Mouse (Mus musculus): ENCODE measurements around the gene Hlf. TPM values are rescaled to one million over a fixed set of nuclear protein-coding genes. Genes with fewer than 3 reads are reported as not detected.
A peak's percentile ranks its signal among the peaks of the same experiment; 100 is the strongest.

Gene Hlf
- polyA plus RNA-seq, 1 experiment from 2014 or later = 0.79 TPM

GRCm38 (mm10) chr11:90363406-90363805 lies 27.3 kb downstream of the Hlf start:
- WGBS = 45% methylated on average over 3 of the region's 3 CpGs

DNA sequence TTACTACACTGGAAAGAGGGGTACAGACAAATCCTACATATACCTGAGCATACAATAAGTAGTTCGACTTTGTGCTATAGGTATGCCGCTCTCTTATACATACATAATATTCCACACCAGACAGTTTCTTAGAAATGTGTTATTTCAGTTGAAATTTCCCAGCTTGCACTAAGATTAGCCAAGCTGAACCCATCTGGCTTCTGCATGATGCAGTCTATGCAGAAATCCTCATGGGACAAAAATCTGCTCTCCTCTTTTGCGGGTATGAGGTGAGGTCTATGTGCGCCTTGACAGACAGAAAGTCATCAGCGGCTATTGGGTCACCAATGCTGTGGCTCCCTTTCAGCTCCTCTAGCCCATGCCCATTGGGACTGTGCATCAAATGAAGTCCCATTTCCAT lies 30.2 kb downstream of the Hlf start:
- peaks cover 32% of the 10 kb centered on the region for H3K4me1 ChIP-seq (ENCODE audit: control insufficient read depth, insufficient read depth, low read length)
- no peak overlapping the region for H3K9ac ChIP-seq (ENCODE audit: low read depth, low read length)
- H3K27me3 ChIP-seq (replicated peaks; ENCODE audit: control insufficient read depth, insufficient read depth, low read length) = no peaks in the 10 kb centered on the region
- H3K9me3 ChIP-seq (ENCODE audit: control insufficient read depth, low read length) = no peaks in the 10 kb centered on the region
- H3K36me3 ChIP-seq (ENCODE audit: control insufficient read depth, insufficient read depth, low read length) = no peaks in the 10 kb centered on the region
- H3K27ac ChIP-seq (ENCODE audit: low read length) = no peak overlapping the region
- H3K4me3 ChIP-seq (ENCODE audit: low read length) = no peak overlapping the region
- no peak for ATAC-seq
- 92% methylated on average over 5 of the region's 5 CpGs for WGBS
- no peak overlapping the region for H3K4me2 ChIP-seq (ENCODE audit: low read depth, low read length)

More at GRCm38 (mm10) chr11:90363406-90363805, 27.3 kb downstream of the Hlf start:
- H3K4me3 ChIP-seq (ENCODE audit: low read length) = no peak overlapping the region
- H3K9me3 ChIP-seq (ENCODE audit: control insufficient read depth, low read length) = no peaks in the 10 kb centered on the region
- no peak overlapping the region for H3K27ac ChIP-seq (ENCODE audit: low read length)
- H3K4me1 ChIP-seq (ENCODE audit: control insufficient read depth, insufficient read depth, low read length) = peaks cover 15% of the 10 kb centered on the region
- H3K27me3 ChIP-seq (replicated peaks; ENCODE audit: control insufficient read depth, insufficient read depth, low read length) = no peaks in the 10 kb centered on the region
- no peaks in the 10 kb centered on the region for H3K36me3 ChIP-seq (ENCODE audit: control insufficient read depth, insufficient read depth, low read length)
- H3K9ac ChIP-seq (ENCODE audit: low read depth, low read length) = no peak overlapping the region
- no peak for ATAC-seq
- H3K4me2 ChIP-seq (ENCODE audit: low read depth, low read length) = no peak overlapping the region

GRCm38 (mm10) chr11:90358063-90358462 lies 32.6 kb downstream of the Hlf start:
- Histone ChIP-seq H3K36me3 (ENCODE audit: control insufficient read depth, insufficient read depth, low read length) (no peaks in the 10 kb centered on the region), H3K27ac (ENCODE audit: low read length) (no peak overlapping the region), H3K4me1 (ENCODE audit: control insufficient read depth, insufficient read depth, low read length) (peaks cover 20% of the 10 kb centered on the region), H3K4me2 (ENCODE audit: low read depth, low read length) (no peak overlapping the region), H3K9me3 (ENCODE audit: control insufficient read depth, low read length) (no peaks in the 10 kb centered on the region), H3K27me3 (replicated peaks; ENCODE audit: control insufficient read depth, insufficient read depth, low read length) (no peaks in the 10 kb centered on the region), H3K4me3 (ENCODE audit: low read length) (no peak overlapping the region), H3K9ac (ENCODE audit: low read depth, low read length) (no peak overlapping the region)
- 32% methylated on average over 8 of the region's 8 CpGs for WGBS
- ATAC-seq = peak; percentile 68

GRCm38 (mm10) chr11:90357371-90357770 lies 33.3 kb downstream of the Hlf start:
- peaks cover 20% of the 10 kb centered on the region for H3K4me1 ChIP-seq (ENCODE audit: control insufficient read depth, insufficient read depth, low read length)
- no peaks in the 10 kb centered on the region for H3K36me3 ChIP-seq (ENCODE audit: control insufficient read depth, insufficient read depth, low read length)
- no peak overlapping the region for H3K27ac ChIP-seq (ENCODE audit: low read length)
- H3K9me3 ChIP-seq (ENCODE audit: control insufficient read depth, low read length) = no peaks in the 10 kb centered on the region
- ATAC-seq = no peak
- H3K4me2 ChIP-seq (ENCODE audit: low read depth, low read length) = no peak overlapping the region
- H3K9ac ChIP-seq (ENCODE audit: low read depth, low read length) = no peak overlapping the region
- 81% methylated on average over 7 of the region's 7 CpGs for WGBS
- H3K4me3 ChIP-seq (ENCODE audit: low read length) = no peak overlapping the region
- no peaks in the 10 kb centered on the region for H3K27me3 ChIP-seq (replicated peaks; ENCODE audit: control insufficient read depth, insufficient read depth, low read length)

GRCm38 (mm10) chr11:90356495-90357304 lies 34.0 kb downstream of the Hlf start:
- Histone ChIP-seq H3K27ac (ENCODE audit: low read length) (no peak overlapping the region), H3K4me2 (ENCODE audit: low read depth, low read length) (no peak overlapping the region), H3K36me3 (ENCODE audit: control insufficient read depth, insufficient read depth, low read length) (no peaks in the 10 kb centered on the region), H3K9me3 (ENCODE audit: control insufficient read depth, low read length) (no peaks in the 10 kb centered on the region), H3K4me3 (ENCODE audit: low read length) (no peak overlapping the region), H3K9ac (ENCODE audit: low read depth, low read length) (no peak overlapping the region), H3K4me1 (ENCODE audit: control insufficient read depth, insufficient read depth, low read length) (peaks cover 20% of the 10 kb centered on the region), H3K27me3 (replicated peaks; ENCODE audit: control insufficient read depth, insufficient read depth, low read length) (no peaks in the 10 kb centered on the region)
- 25% methylated on average over 9 of the region's 9 CpGs for WGBS
- ATAC-seq = no peak

GRCm38 (mm10) chr11:90356036-90356435 lies 34.7 kb downstream of the Hlf start:
- no peak overlapping the region for H3K27ac ChIP-seq (ENCODE audit: low read length)
- ATAC-seq = no peak

DNA sequence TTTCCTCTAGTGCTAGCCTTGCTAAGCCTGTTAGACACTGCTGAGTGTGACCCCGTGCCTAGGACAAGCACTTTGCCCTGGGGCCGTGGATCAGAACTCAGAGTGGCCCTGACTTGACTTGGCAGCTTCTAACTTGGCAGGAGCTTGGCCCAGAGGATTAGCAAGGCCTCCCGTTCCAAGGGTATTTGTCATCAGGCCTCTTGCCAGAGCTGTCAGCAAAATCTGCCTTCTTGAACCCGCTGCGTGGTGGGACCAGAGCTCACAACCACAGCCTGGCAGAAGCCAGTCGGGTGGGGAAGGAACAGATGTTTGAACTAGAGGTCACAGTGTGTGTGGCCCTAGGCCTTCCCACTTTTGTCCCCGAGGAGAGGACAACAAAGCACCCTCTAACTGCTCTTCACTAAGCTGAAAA lies 35.4 kb downstream of the Hlf start:
- Histone ChIP-seq H3K27me3 (replicated peaks; ENCODE audit: control insufficient read depth, insufficient read depth, low read length) (no peaks in the 10 kb centered on the region), H3K9me3 (ENCODE audit: control insufficient read depth, low read length) (no peaks in the 10 kb centered on the region), H3K36me3 (ENCODE audit: control insufficient read depth, insufficient read depth, low read length) (no peaks in the 10 kb centered on the region), H3K27ac (ENCODE audit: low read length) (no peak overlapping the region), H3K9ac (ENCODE audit: low read depth, low read length) (no peak overlapping the region), H3K4me1 (ENCODE audit: control insufficient read depth, insufficient read depth, low read length) (peaks cover 20% of the 10 kb centered on the region), H3K4me3 (ENCODE audit: low read length) (no peak overlapping the region), H3K4me2 (ENCODE audit: low read depth, low read length) (no peak overlapping the region)
- 46% methylated on average over 7 of the region's 7 CpGs for WGBS
- ATAC-seq = no peak

More at GRCm38 (mm10) chr11:90356036-90356435, 34.7 kb downstream of the Hlf start:
- 36% methylated on average over 3 of the region's 3 CpGs for WGBS
- Histone ChIP-seq H3K36me3 (ENCODE audit: control insufficient read depth, insufficient read depth, low read length) (no peaks in the 10 kb centered on the region), H3K27me3 (replicated peaks; ENCODE audit: control insufficient read depth, insufficient read depth, low read length) (no peaks in the 10 kb centered on the region), H3K4me2 (ENCODE audit: low read depth, low read length) (no peak overlapping the region), H3K4me1 (ENCODE audit: control insufficient read depth, insufficient read depth, low read length) (peaks cover 20% of the 10 kb centered on the region), H3K9me3 (ENCODE audit: control insufficient read depth, low read length) (no peaks in the 10 kb centered on the region), H3K4me3 (ENCODE audit: low read length) (no peak overlapping the region), H3K9ac (ENCODE audit: low read depth, low read length) (no peak overlapping the region)

DNA sequence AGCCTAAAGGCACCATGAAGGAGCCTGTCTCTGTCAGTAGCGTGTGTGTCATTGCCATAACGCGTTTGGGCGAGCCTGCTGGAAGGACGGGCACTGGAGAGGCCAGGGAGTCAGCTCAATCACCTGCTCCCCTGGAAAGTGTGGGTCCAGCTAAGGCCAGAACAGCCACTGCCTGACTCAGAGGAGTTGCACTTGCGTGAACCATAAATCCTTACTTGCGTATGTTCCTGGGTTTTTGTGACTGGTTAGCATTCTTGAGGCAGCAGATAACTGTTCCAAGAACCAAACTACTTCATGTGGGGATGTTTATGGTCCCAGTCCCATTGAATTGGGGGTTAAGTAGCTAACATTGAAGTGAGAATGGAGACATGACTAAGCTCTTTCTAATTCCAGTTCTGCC lies 38.0 kb downstream of the Hlf start:
- Histone ChIP-seq H3K4me1 (ENCODE audit: control insufficient read depth, insufficient read depth, low read length) (peaks cover 13% of the 10 kb centered on the region; the same call in 1 of the 2 replicates), H3K4me3 (ENCODE audit: low read length) (no peak overlapping the region), H3K27me3 (replicated peaks; ENCODE audit: control insufficient read depth, insufficient read depth, low read length) (no peaks in the 10 kb centered on the region), H3K9ac (ENCODE audit: low read depth, low read length) (no peak overlapping the region), H3K9me3 (ENCODE audit: control insufficient read depth, low read length) (no peaks in the 10 kb centered on the region), H3K27ac (ENCODE audit: low read length) (no peak overlapping the region), H3K4me2 (ENCODE audit: low read depth, low read length) (no peak overlapping the region), H3K36me3 (ENCODE audit: control insufficient read depth, insufficient read depth, low read length) (no peaks in the 10 kb centered on the region)
- WGBS = 83% methylated on average over 7 of the region's 7 CpGs
- no peak for ATAC-seq

DNA sequence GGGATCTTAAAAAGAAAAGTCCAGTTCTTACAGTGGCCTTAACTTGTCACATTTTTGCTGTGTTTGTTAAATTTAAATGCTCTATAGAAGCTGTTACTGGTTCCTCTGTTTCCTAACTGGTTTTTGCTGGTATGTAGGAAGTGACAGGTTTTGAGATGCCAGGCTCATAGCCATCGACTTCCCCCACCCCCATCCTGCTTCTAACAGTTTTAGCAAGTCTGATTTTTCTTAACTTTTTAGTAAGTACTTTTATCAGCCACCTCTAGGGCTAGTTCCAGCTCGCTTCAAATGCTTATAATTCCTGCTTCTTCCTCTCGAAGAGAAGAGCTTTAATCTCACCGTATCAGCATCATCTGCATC lies 40.6 kb downstream of the Hlf start:
- no peak overlapping the region for H3K9ac ChIP-seq (ENCODE audit: low read depth, low read length)
- 71% methylated on average over 4 of the region's 4 CpGs for WGBS
- H3K4me1 ChIP-seq (ENCODE audit: control insufficient read depth, insufficient read depth, low read length) = no peaks in the 10 kb centered on the region; the same call in 1 of the 2 replicates
- no peak overlapping the region for H3K4me2 ChIP-seq (ENCODE audit: low read depth, low read length)
- H3K27ac ChIP-seq (ENCODE audit: low read length) = no peak overlapping the region
- no peaks in the 10 kb centered on the region for H3K27me3 ChIP-seq (replicated peaks; ENCODE audit: control insufficient read depth, insufficient read depth, low read length)
- no peak overlapping the region for H3K4me3 ChIP-seq (ENCODE audit: low read length)
- H3K36me3 ChIP-seq (ENCODE audit: control insufficient read depth, insufficient read depth, low read length) = no peaks in the 10 kb centered on the region
- no peak for ATAC-seq
- no peaks in the 10 kb centered on the region for H3K9me3 ChIP-seq (ENCODE audit: control insufficient read depth, low read length)

Measured in intestine, embryonic 16.5 days (tissue).